ENCODE assay signal across 10 mouse cellular contexts in genomic region chr10:66928211-66928990, GRCm38 (mm10).
A peak's percentile ranks its signal among the peaks of the same experiment; 100 is the strongest.
DNase-seq lines count a peak whose midpoint lies in the region; ATAC-seq and TF ChIP-seq lines count a peak whose summit lies in the region.
"Had no signal": no experiment of that assay in that cellular context is flagged by ENCODE, and none has a peak within 500 bp of the region (broad histone marks: within the 10 kb centered on the region; RNA-seq: fewer than 3 reads in every experiment).

No protein-coding gene starts in this region.

- no peak overlapping the region for H3K4me3 ChIP-seq in heart, postnatal 0 days (ENCODE audit: low read depth, low read length)
- no peak overlapping the region for H3K4me3 ChIP-seq in neural tube, embryonic 15.5 days (replicated peaks)
- H3K4me3 ChIP-seq: midbrain, embryonic 10.5 days had no signal

- no peak for TF ChIP-seq EP300 in heart, postnatal 0 days (IDR thresholded peaks at IDR 0.05; ENCODE audit: low read depth)

- H3K4me2 ChIP-seq in heart, postnatal 0 days (ENCODE audit: low read depth, low read length) = no peak overlapping the region
- H3K4me2 ChIP-seq in neural tube, embryonic 15.5 days = no peak overlapping the region

- no peaks in the 10 kb centered on the region for H3K27me3 ChIP-seq in heart, postnatal 0 days (ENCODE audit: control insufficient read depth, insufficient read depth, low read length)
- H3K27me3 ChIP-seq in neural tube, embryonic 15.5 days (replicated peaks) = no peaks in the 10 kb centered on the region

- peak overlapping the region; percentile 44; the same call in 1 of the 2 replicates for H3K27ac ChIP-seq in heart, postnatal 0 days (ENCODE audit: low read depth)
- H3K27ac ChIP-seq in neural tube, embryonic 15.5 days (replicated peaks) = no peak overlapping the region
- H3K27ac ChIP-seq: kidney, postnatal 0 days; midbrain, embryonic 10.5 days had no signal

- H3K9ac ChIP-seq in heart, postnatal 0 days (replicated peaks; ENCODE audit: low read depth, low read length) = no peak overlapping the region
- H3K9ac ChIP-seq in neural tube, embryonic 15.5 days (replicated peaks) = no peak overlapping the region

- 32% methylated on average over 6 of the region's 6 CpGs for WGBS in heart, postnatal 0 days
- 64% methylated on average over 6 of the region's 6 CpGs for WGBS in neural tube, embryonic 15.5 days

- DNase-seq in gastrocnemius, adult 18-20 months (ENCODE audit: low spot score) = peak; percentile 70
- no peak for DNase-seq in gastrocnemius, postnatal 10 days
- DNase-seq in NIH3T3 (ENCODE audit: low read depth) = peak; percentile 97
- peak; percentile 39 for DNase-seq in heart, postnatal 0 days (ENCODE audit: low spot score)
- DNase-seq in lung, postnatal 10 days = peak; percentile 45
- DNase-seq in frontal cortex, postnatal 10 days (ENCODE audit: low spot score in 2 of 2) = no peak

- no peaks in the 10 kb centered on the region for H3K9me3 ChIP-seq in heart, postnatal 0 days (replicated peaks; ENCODE audit: control insufficient read depth, low read length)
- H3K9me3 ChIP-seq in neural tube, embryonic 15.5 days (replicated peaks) = no peaks in the 10 kb centered on the region
- H3K9me3 ChIP-seq: midbrain, embryonic 10.5 days had no signal

- peaks cover 12% of the 10 kb centered on the region for H3K4me1 ChIP-seq in heart, postnatal 0 days (ENCODE audit: control insufficient read depth, insufficient read depth)
- H3K4me1 ChIP-seq in neural tube, embryonic 15.5 days = no peaks in the 10 kb centered on the region

- H3K36me3 ChIP-seq in heart, postnatal 0 days (replicated peaks; ENCODE audit: control insufficient read depth, insufficient read depth, low read length) = no peaks in the 10 kb centered on the region
- H3K36me3 ChIP-seq in neural tube, embryonic 15.5 days = no peaks in the 10 kb centered on the region
- H3K36me3 ChIP-seq: midbrain, embryonic 10.5 days had no signal

- peak; percentile 10; the same call in 1 of the 2 replicates for ATAC-seq in heart, postnatal 0 days (ENCODE audit: insufficient read depth, low read depth)
- no peak for ATAC-seq in neural tube, embryonic 15.5 days (ENCODE audit: low FRiP score)
- no peak for ATAC-seq in megakaryocyte-erythroid progenitor cell, adult 5-6 weeks (replicated peaks; ENCODE audit: low FRiP score, low TSS enrichment, poor library complexity, severe bottlenecking)

- TF ChIP-seq CTCF in heart, postnatal 0 days (IDR thresholded peaks at IDR 0.05; ENCODE audit: low read depth) = no peak

Comparison
In these comparisons a context has a peak if more than half of its experiments do, and no peak if none do; other contexts are left out.
1. DNase-seq: peak in gastrocnemius, adult 18-20 months (single experiment), NIH3T3 (single experiment), heart, postnatal 0 days (single experiment) and lung, postnatal 10 days (single experiment); none in gastrocnemius, postnatal 10 days (single experiment) and frontal cortex, postnatal 10 days (0 of 2).